Mouse (Mus musculus) yolk sac, embryonic 10.5 days (tissue): ENCODE measurements at regions not wholly inside any gene's neighbourhood (a gene's known extent, or its start where the extent isn't known, plus 50 kb on each side); places are given as distances from the start of the nearest gene placed in this dataset.

ENCODE experiments used
- DNase-seq: peaks from one replicate; pipeline ENCODE4 v3.0.0-alpha.2; 2017; ENCODE audit warnings: low spot score

DNA sequence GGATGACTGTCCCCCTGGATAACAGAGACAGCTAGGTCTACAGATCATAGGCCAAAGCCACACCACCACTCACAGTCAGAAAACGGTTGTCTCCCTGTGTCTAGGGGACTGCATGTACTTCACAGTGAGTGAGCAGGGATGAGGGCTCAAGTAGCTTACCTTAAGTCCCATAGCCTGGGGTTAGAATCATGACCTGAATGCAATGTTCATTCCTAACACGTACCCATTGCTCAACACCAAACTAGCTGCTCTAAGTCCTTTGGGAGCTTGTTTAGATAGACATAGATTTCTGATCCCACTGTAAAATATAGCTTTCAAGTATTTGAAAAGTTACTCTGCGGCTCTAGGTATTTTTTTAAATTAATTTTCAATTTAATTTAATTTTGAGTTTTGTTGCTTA, 426.6 kb downstream of the Fgf9 start:
- no peak for DNase-seq

DNA sequence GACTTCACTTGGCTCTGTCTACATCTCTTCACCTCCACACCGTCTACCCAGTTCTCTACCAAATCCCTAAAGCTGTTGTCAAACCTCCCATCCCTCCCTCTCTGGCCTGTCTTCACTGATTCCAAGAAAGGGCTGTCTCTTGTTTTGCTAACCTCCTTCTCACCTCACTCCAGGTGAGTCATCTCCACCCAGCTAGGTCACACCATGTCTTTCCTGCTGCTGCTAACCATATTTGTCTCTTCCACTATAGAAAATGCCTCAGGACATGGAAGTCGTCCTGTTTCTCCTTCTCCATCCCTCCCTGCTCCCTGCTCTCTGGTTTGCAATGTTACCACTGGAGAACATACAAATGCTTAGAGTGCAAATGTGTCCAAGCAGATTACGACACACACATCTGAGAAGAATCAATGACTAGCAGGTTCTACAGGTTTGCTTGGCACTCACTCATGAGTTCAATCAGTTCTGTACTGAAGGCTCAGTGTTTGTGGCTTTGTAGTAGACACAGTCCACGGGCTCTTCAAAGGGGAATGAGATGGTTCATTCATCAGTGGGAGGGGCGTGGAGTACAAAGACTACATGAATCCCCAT, 424.1 kb downstream of the Fgf9 start:
- no peak for DNase-seq

DNA sequence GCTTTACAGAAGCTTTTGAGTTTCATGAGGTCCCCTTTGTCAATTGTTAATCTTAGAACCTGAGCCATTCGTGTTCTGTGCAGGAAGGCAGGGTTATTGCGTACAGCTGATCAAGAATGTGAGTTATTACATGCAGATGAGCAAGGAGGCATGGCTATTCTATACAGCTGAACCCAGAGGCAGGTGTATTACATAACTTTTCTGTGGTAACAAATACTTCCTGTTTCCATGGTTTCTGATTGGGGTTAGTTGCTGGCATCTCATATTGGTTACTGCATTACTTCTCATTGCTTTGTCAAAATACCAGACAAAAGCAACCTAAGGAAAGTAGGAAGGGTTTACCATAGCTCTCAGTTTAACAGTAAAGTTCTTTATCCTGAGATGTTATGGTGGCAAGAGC, 421.8 kb downstream of the Fgf9 start:
- DNase-seq: no peak

DNA sequence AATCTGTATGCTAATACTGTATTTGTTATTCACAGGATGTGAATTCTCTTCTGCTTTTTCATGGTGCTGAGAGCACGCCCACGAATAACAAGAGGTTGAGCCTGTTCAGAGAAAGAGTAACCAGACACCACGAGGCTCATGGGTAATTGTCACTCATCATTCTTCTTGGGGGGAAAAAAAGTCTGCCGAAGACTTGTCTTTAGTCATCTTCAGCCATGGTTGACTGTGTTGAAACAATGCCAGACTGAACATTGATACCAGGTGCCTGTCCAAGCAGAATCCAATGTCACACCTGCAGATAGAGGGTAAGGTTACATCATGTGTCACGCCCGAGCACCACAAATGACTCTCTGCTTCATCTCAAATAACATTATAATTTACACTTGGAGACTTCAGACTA, 418.5 kb downstream of the Fgf9 start:
- DNase-seq: no peak

DNA sequence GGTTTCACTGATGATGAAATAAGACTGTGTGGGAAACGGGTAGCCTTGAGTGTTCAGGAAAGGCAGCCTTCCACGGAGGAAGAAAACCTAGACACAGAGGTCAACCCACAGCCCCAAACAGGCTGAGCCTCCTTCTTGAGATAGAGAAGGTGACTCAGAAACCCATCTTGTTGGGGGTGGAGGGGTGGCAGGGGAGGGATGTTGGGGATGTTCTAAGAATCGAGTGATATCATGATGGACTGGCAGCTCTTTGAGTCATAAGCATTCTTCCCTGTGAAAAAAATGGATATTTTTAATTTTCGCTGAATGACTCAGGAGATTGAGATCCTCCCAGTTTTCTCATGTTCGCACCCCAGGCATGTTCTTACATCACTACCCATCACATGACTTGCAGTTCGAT, 417.5 kb downstream of the Fgf9 start:
- DNase-seq: no peak

DNA sequence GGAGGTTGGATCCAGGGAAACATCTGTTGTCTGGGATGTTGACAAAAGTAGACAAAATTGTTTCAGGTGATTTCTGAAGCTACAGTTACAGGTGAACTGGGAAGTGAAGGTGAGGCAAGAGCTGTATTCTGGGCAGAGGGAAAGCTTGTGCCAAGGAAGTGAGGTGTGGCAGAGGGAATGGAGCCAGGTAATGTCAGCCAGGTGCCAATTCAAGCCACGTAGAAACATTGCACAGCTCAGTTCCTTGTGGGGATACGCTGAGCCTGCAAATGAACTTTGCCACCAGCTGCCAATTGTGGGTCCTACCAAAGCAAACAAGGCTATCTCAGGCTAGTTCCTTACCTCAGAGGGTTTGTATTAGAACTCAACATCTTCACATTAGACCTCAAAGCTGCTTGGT, 410.1 kb downstream of the Fgf9 start:
- no peak for DNase-seq

DNA sequence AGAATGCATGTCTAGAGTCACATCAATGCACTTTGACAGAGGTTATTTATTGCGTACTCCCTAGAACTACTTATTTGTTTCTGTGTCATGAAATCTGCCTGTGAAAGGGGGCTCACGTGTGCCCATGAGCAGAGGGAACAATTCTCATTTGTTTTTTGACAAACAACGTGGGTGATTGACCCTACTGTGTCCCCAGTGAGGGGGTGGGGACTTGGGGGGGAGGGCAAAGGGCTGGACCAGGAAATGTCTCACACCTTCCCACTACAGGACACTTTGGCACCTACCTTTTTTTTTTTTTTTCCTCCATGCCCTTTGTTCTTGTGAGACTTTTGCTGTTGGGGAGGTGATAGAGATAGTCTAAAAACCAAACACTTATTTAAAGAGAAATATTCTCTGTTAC, 400.3 kb downstream of the Fgf9 start:
- DNase-seq: no peak

DNA sequence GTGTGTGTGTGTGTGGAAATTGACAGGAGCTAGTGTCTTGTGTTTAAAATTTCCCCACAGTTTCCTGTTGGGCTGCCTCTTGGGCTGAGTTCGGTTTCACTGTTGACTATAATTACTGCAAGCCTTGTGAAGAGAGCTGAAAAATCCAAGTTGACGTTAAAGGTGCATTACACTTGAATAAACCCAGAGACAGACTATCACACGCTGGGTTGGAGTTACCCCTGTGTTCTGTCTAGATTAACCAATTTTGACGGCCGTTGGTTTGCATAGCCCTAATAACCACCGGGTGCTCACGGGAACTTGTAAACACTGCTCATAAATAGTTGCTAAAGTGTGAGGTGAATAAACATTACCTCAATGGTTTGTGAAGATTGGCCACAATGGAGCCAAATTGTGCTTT, 398.1 kb downstream of the Fgf9 start:
- DNase-seq: no peak

DNA sequence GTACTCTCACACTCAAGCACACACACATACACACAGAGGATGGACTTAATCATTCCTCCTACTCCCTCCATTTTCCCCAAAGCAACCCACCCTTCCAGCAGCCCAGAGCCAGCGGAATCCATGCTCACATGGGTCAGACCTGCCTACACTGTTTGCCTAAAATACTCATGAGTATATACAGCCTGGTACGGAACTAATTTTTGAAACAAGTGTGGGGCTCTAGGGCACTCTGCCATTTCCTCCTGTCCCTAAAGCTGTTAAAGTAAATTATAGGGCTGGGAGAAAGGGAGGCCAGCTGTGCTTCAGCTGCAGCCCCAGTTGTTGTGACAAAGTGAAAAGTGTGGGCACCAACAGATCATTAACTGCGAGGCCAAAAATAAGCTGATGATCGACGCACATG, 397.5 kb downstream of the Fgf9 start:
- DNase-seq: no peak

DNA sequence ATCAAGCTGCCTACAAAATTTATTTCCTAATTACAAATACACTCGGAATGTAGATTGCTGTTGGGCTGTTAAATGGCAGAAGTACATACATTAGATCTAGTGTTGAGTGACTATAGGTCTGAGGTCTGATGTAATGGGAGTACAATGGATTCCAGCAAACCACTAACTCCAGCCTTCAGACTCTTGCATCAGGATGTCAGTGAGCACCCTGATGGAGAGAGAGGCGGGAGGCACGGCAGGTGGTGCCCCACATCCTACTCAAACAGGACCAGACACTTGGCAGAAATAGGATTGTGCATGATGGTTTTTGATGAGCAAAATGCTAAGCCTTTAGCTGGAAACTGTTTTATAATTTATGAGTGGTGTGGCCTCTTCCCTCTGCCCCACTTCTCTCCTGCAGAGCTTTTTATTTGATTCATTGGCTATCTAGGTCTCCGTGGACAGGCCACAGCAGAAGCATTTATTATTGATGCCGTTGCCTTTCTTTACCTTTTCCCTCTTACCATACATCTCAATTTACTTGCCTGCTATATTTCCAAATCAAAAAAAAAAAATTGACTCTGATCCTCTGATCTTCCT, 376.5 kb downstream of the Fgf9 start:
- no peak for DNase-seq

DNA sequence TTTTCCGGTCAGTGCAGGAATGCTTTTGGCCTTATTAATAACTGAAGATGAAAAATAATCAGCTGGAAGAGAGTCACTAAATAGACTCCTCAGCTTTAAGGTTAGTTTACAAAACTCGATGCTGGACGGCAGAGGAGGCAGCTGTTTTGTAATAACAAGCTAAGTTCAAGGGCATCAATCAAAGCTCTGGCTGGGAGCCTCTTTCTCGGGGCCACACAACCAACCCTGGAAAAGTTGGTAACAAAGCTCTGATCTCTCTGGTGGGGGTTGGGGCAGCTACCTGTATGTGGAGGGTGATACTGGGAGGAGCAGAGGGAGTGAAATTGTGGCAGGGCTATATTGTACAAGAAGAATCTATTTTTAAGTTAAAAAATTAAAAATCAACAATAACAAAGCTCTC, 374.1 kb downstream of the Fgf9 start:
- no peak for DNase-seq

DNA sequence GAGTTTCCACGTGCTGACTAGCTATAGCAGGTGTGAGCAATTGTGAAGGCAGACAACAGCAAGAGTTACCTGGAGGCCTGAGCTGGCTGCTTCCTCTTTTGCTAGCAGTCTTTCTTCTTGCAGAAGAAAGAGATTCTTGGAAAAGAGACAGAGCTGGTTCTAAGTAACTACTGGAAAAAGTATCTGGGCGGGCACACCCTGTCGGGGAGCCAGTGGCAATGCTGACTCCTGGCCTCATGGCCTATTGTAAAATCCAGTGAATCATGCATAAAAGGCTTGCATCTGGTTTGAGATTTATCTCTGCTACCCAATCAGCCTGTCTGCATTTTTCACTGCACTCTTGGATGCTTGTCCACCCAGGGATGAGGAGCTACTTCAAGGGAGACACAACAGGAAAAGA, 372.2 kb downstream of the Fgf9 start:
- DNase-seq: no peak

DNA sequence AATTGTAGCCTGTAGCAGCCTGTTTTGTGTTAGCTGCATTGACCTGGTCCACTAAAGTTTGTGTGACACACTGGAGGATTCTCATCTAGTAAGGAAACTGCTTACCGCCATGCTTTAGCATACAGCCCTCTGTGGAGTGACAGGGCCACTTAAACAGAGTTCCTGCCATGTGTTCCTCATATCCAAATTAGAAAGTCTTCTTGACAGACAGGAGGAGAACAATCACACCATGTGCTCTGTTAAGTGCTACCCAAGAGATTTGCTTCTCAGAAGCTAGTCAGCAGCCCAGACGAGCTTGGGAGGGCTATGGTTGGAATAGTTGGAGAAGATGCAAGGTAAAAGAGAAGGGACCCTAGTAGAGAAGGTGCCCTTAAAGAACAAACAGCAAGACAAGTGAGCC, 369.6 kb downstream of the Fgf9 start:
- DNase-seq: no peak

DNA sequence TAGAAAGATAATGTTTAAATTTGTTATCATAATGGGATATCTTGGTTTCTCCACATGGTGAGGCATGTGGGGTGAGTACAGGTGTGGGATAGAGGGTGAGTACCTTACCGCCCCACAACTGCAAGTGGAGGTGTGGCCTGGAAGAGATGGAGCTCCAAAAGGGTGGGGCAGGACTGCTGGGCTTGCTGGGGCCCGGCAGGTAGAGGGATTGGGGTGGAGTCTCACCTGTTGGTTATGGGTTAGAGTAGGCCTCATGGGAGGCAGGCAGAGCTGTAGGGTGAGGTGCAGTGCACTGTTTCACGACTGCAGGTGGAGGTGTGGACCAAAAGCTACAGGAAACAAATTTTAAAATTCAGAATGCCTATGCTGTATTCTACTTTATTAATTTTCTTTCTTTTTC, 365.7 kb downstream of the Fgf9 start:
- DNase-seq: no peak

DNA sequence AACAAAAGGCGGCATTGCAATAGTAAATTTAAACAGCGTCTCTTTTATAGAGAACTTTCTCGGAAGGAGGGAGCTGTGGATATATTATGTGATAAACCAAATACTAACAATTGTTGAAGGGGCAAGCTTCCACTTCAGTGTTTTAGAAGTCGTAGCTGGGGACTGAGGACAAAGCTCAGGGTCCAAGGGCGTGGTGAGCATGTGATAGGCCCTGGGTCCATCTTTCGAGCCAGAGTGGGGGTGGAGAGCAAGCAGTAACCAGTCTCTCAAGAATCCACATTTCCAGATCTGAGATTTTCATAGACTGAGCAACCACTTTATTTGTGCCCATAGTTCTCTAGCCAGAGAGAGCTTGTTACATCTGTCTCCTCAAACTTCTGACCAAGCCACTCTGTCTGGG, 356.1 kb downstream of the Fgf9 start:
- peak; percentile 42 for DNase-seq

DNA sequence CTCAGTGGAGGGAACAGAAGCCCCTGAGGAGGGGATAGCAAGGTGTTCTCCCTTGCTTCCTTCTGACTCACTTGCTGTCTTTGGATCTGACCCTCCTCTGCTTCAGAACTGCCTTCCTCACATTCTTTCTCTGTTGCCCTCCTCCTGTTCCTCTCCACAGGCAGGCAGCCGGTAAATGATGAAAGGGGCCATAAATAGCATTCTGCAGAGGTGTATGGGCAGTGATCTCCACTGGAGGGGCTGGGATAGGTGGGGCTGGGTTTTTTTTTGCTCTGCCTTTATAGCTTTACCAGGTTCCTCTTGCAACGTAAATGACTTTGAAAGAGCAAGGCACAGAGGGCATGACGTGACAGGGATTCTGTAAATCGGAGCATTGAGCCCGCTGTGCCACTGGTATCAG, 351.6 kb downstream of the Fgf9 start:
- peak; percentile 6 for DNase-seq

DNA sequence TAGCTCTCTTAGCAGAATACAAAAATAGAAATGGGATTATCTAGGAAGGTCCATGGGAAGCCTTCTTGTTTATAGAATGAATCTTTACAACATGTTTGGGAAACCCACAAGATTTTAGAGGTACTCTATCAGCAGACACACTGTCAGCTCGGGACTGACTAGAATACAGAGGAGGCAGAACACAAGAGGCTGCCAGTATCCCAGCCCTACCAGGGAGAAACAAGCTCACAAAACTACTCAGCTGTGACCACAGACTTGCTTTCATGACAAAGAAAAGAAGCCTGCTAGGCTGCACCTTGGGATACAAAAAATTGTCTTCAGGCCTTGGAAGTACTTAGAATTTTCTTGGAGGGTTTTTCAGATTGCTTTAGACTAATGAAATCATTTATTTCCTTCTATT, 347.2 kb downstream of the Fgf9 start:
- DNase-seq: no peak

DNA sequence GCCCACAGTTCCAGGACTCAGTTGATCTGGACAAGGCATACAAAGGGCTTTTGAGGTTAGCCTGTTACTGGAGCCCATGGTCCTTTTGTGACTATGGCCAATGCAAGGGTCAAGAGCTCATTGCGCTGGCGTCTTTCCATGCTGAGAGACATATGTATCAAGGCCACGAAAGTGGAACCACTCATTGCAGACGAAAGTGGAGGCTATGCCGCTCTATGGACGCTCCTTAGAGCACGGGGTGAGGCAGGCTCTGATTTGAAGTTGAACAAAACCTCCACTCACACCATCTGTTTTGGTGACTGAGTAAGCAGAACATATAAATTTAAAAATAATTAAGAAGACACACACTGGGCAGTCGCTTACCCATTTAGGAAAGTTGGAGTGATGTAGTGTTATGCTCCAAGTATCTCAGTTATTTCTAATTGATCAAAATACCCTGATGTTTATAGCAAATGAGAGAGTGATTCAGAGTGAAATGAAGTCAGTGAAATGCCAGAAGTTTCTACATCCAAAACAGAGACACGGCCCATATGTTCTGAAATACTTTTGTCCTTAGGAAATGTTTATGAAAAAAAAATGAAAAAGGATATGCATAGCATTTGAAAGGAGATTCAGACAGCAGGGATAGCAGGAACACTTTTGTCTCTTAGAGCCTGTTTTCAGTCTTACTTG, 321.8 kb downstream of the Fgf9 start:
- no peak for DNase-seq

DNA sequence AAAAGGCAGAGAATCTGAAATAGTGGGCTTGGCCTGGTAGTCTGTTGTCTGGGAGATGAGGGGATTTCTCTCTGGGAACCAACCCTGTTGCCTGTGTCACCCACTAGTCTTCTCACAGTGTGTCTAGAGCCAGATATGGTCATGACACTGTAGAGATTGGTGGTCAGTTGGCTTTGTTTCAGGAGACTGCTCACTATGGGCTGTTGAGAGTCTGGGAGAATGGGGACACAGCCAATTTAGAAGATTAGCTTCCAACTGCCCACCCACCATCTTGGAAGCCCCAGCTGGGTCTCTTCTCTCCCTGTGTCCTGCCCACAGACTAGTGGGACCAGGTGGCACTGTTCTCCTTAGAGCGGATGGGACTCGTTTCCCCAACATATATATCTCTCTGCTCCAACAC, 320.4 kb downstream of the Fgf9 start:
- DNase-seq: no peak

DNA sequence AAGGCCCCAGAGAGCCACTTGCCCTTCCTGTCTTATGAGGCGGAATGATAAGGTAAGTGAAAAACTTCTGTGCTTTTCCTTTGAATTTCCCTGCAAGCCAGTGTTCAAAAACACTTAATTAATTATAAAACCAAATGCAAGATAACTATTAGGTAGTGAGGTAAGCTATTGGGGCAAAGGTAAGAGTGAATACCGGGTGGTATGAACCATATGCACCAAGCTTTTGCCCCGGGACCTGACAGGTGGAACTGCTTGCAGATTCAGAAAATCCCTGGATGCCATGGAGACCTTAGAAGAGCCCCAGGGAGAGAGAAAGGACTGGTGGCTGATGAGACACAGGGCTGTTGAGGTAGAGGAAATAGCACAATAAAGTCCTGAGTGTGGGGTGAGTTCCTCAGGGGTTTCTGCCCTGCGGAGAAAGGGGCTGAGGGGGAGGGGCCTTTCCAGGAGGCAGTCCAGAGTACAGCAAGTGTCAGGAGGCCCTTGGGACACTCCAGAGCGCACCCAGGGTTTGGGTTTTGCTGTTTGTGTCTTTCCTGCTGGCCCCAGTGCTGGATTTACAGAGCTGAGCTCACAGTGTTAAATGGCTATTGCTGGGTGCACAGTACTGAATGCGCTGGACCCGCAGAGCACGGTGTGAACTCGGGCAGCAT, 317.1 kb downstream of the Fgf9 start:
- DNase-seq: no peak

DNA sequence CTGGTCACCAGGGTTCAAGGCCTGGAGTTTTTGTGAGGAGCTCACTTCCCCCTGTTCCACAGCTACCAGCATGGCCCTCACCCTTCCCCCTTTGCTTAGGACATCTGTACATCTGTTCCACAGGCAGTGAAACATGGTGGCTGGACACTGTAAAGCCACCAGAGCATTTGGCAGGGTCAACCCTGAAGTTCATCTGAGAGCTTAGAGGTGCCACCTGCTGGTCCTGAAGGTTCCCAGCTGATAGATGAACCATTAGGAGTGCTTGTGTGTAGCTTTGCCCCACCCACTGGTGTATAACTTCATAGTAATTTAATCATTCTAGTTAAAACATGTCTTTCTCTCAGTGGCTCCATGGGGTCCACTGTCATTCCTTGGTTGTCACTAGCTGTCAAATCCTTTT, 304.7 kb downstream of the Fgf9 start:
- DNase-seq: no peak

DNA sequence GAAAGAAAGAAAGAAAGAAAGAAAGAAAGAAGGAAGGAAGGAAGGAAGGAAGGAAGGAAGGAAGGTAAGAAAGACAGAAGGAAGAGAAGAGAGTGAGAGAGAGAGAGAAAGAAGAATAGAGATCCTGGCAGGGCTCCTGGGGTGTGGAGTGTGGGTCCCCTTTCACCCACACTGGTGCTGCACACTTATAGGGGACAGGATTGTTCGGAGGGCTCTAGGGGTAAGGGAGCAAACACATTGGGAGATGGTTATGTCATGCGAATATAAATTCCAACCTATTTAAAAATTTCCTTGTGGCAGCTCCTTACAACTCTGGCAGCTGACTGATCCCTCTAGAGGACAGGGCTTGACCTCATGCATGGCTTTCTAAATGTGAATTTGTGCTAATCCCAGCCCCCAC, 286.5 kb downstream of the Fgf9 start:
- no peak for DNase-seq

DNA sequence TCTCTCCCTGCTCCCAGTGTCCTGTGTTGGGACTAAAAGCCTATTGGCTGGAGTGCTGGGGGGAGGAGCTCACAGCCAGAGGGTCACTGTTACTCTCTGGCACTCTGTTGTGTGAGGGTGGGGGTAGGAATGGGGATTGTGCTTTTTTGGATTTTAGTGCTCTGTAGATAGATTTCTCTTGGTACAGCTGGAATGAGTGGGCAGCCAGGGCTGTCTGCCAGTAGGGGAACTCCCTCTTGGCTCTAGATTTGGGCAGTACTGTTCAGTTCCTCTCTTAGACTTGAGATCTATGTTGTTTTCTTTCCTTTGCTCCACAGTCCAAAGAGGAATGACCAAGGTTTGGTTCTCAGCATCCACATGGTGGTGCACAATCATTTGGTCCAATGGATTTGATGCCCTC, 282.6 kb downstream of the Fgf9 start:
- DNase-seq: no peak

DNA sequence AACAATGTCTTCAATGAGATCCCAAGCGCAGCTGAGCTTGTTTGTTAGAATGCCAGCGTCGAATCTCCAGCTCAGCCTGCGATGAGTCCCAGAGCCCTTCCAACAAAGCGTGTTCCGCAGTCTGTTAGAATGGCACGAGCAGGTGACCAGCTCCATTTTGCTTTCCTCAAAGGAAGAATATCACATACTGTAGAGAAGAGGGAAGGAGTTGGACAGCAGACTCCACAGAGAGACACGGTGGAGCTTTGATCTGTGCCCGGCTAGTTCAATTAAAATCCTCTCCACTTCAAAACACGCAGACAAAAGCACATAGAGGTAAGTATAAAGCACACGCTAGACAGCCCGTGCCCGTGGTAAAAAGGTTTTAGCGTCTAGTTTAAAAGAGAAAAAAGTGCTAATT, 265.8 kb downstream of the Fgf9 start:
- DNase-seq: no peak
